Mouse (Mus musculus) limb, embryonic 12.5 days (tissue): Measurements from ENCODE around the gene Pld1. TPM values are rescaled to one million over a fixed set of nuclear protein-coding genes. Genes with fewer than 3 reads are reported as not detected.

Experiments used
- ATAC-seq: fragments of 200-750 bp; cut with Nextera tagmentation; 2 replicates; pipeline ENCODE4 v1.8.0; 2017; ENCODE audit warnings: low read depth, moderate TSS enrichment; ENCODE audit not compliant: insufficient number of reproducible peaks, insufficient read depth, low FRiP score, low TSS enrichment
- H3K27ac ChIP-seq: fragments of 300-500 bp; sonication (generic); 2 replicates; pipeline ENCODE4 v1.5.1; 2016; ENCODE audit warnings: mild to moderate bottlenecking, moderate library complexity
- H3K27me3 ChIP-seq: fragments of 300-500 bp; sonication (generic); 2 replicates; pipeline ENCODE4 v1.6.1; 2016; ENCODE audit warnings: mild to moderate bottlenecking, moderate library complexity
- H3K36me3 ChIP-seq: fragments of 300-500 bp; sonication (generic); 2 replicates; pipeline ENCODE4 v1.6.1; 2016; ENCODE audit warnings: mild to moderate bottlenecking, moderate library complexity
- H3K4me1 ChIP-seq: fragments of 300-500 bp; sonication (generic); replicated peaks from 2 replicates; pipeline ENCODE4 v1.6.1; 2016
- H3K4me2 ChIP-seq: fragments of 300-500 bp; sonication (generic); 2 replicates; pipeline ENCODE4 v1.6.1; 2016; ENCODE audit warnings: mild to moderate bottlenecking, moderate library complexity
- H3K4me3 ChIP-seq: fragments of 300-500 bp; sonication (generic); replicated peaks from 2 replicates; pipeline ENCODE4 v1.5.1; 2016; ENCODE audit warnings: mild to moderate bottlenecking
- H3K9ac ChIP-seq: fragments of 300-500 bp; sonication (generic); replicated peaks from 2 replicates; pipeline ENCODE4 v1.6.1; 2016; ENCODE audit warnings: mild to moderate bottlenecking, moderate library complexity
- H3K9me3 ChIP-seq: fragments of 300-500 bp; sonication (generic); 2 replicates; pipeline ENCODE4 v1.6.1; 2016; ENCODE audit warnings: mild to moderate bottlenecking, moderate library complexity
- WGBS: fragments of 180-500 bp; shearing (Covaris S2); methylation state at CpG from one replicate; pipeline ENCODE4 v1.1.7; 2016; 5-methylcytosine and 5-hydroxymethylcytosine counted together
- polyA plus RNA-seq: library from polyadenylated mRNA; unstranded; fragments of >200 nt; fragmentation: Nextera tagmentation; extraction: Ambion mirVana; gene quantifications from 2 replicates; pipeline ENCODE4 v1.2.1, GENCODE M21; 2016

Gene Pld1
- polyA plus RNA-seq, 1 experiment from 2014 or later = 2.8 TPM

- no peaks in the 10 kb centered on the region for H3K27me3 ChIP-seq
- no peak overlapping the region for H3K27ac ChIP-seq
- no peaks in the 10 kb centered on the region for H3K36me3 ChIP-seq
- no peak for ATAC-seq
- H3K9ac ChIP-seq = no peak overlapping the region
- no peak overlapping the region for H3K4me3 ChIP-seq
- H3K9me3 ChIP-seq = no peaks in the 10 kb centered on the region
- WGBS = 100% methylated on average over 1 of the region's 1 CpGs
- H3K4me2 ChIP-seq = no peak overlapping the region
- H3K4me1 ChIP-seq = no peaks in the 10 kb centered on the region
Observed at GRCm38 (mm10) chr3:28104992-28105391, 166.5 kb downstream of the Pld1 start.

DNA sequence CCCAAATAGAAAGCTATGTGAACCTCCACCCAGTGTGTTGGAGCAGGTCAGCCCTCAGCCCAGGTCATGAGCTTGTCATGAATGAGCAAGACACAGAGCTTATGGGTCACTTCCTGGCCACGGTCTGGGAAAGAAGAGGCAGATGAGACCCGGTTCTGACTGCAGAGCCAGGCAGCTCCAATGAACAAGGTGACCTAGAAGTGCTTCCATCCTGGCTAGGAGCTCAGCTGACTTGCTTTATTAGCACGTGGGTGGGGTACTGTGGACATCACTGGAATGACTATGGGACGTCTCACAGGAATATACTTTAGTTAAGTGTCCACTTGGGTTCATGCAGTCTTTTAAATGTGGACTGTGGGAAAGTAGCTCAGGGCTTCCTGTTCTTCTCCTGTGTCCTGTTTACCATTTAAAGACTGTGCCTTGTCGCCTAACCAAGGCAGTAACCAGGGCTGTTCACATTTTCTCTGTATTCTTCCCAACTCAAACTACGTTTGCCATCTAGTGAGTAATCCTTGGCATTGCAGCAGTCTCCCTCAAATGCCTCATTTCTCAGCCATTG is 169.0 kb downstream of the Pld1 start:
- Histone ChIP-seq H3K27ac (no peak overlapping the region), H3K4me2 (no peak overlapping the region), H3K9me3 (no peaks in the 10 kb centered on the region), H3K4me3 (no peak overlapping the region), H3K4me1 (no peaks in the 10 kb centered on the region), H3K27me3 (no peaks in the 10 kb centered on the region), H3K9ac (no peak overlapping the region), H3K36me3 (no peaks in the 10 kb centered on the region)
- no peak for ATAC-seq
- 46% methylated on average over 6 of the region's 6 CpGs for WGBS

DNA sequence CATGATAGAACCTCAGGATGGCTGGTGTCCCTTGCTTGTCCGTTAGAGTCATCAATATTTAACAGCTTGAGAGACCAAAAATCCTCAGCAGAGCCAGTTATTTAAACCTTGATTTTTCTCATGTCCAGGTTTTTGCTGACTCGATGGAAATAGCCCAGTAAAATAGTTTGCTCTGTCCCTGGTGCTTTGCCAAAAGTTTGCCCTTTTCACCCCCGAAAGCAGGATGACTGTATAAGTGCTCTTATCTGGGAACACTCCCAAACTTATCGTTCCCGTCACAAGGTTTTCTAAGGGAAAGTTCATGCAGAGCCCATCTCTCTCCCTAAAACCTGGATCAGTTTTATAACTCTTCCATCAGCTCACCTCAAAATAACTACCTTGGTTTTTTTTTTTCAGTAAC is 173.0 kb downstream of the Pld1 start:
- Histone ChIP-seq H3K9ac (no peak overlapping the region), H3K27ac (no peak overlapping the region), H3K4me3 (no peak overlapping the region), H3K4me1 (no peaks in the 10 kb centered on the region), H3K9me3 (no peaks in the 10 kb centered on the region), H3K36me3 (no peaks in the 10 kb centered on the region), H3K27me3 (no peaks in the 10 kb centered on the region), H3K4me2 (no peak overlapping the region)
- WGBS = 73% methylated on average over 5 of the region's 5 CpGs
- ATAC-seq = no peak

- Histone ChIP-seq H3K9me3 (no peaks in the 10 kb centered on the region), H3K4me2 (no peak overlapping the region), H3K9ac (no peak overlapping the region), H3K4me3 (no peak overlapping the region), H3K36me3 (no peaks in the 10 kb centered on the region), H3K27me3 (no peaks in the 10 kb centered on the region), H3K27ac (no peak overlapping the region), H3K4me1 (no peaks in the 10 kb centered on the region)
- no peak for ATAC-seq
- WGBS = 95% methylated on average over 2 of the region's 2 CpGs
Observed at GRCm38 (mm10) chr3:28113881-28114280, 175.4 kb downstream of the Pld1 start.

GRCm38 (mm10) chr3:28141716-28142115 is 203.2 kb downstream of the Pld1 start:
- H3K4me2 ChIP-seq = no peak overlapping the region
- no peaks in the 10 kb centered on the region for H3K9me3 ChIP-seq
- no peak overlapping the region for H3K9ac ChIP-seq
- H3K27ac ChIP-seq = no peak overlapping the region
- H3K4me1 ChIP-seq = no peaks in the 10 kb centered on the region
- H3K4me3 ChIP-seq = no peak overlapping the region
- no peaks in the 10 kb centered on the region for H3K27me3 ChIP-seq
- no peaks in the 10 kb centered on the region for H3K36me3 ChIP-seq
- no peak for ATAC-seq
- WGBS = 85% methylated on average over 5 of the region's 5 CpGs

DNA sequence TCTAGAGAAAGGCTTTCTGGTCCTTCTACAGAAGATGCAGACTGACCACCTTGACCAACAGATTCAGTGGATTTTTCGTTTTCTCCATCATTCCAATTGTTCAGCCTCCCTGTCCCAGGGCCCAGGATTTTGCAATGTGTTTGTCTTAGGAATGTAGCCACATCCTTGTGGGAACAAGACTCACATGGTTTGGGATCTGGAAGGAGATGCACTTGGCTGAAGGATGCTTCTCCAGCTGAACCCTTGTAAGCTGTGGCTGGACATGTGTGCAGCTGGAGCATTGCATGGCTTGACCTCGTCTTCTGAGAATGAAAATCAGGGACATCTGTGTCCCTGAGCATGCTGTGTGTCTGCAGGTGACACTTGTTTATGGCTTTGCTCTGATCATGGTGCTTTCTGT is 203.6 kb downstream of the Pld1 start:
- no peaks in the 10 kb centered on the region for H3K4me1 ChIP-seq
- no peaks in the 10 kb centered on the region for H3K36me3 ChIP-seq
- no peak overlapping the region for H3K4me3 ChIP-seq
- H3K27me3 ChIP-seq = no peaks in the 10 kb centered on the region
- no peak overlapping the region for H3K27ac ChIP-seq
- H3K9me3 ChIP-seq = no peaks in the 10 kb centered on the region
- no peak overlapping the region for H3K9ac ChIP-seq
- H3K4me2 ChIP-seq = no peak overlapping the region
- 61% methylated on average over 2 of the region's 2 CpGs for WGBS
- ATAC-seq = no peak

GRCm38 (mm10) chr3:28144676-28145075 is 206.2 kb downstream of the Pld1 start:
- H3K4me3 ChIP-seq = no peak overlapping the region
- H3K27ac ChIP-seq = no peak overlapping the region
- ATAC-seq = no peak
- no peak overlapping the region for H3K4me2 ChIP-seq
- no peaks in the 10 kb centered on the region for H3K36me3 ChIP-seq
- H3K9me3 ChIP-seq = no peaks in the 10 kb centered on the region
- H3K9ac ChIP-seq = no peak overlapping the region
- H3K4me1 ChIP-seq = no peaks in the 10 kb centered on the region
- H3K27me3 ChIP-seq = no peaks in the 10 kb centered on the region

GRCm38 (mm10) chr3:28145461-28145860 is 207.0 kb downstream of the Pld1 start:
- no peak overlapping the region for H3K4me2 ChIP-seq
- H3K36me3 ChIP-seq = no peaks in the 10 kb centered on the region
- no peak for ATAC-seq
- no peak overlapping the region for H3K9ac ChIP-seq
- H3K4me3 ChIP-seq = no peak overlapping the region
- H3K4me1 ChIP-seq = no peaks in the 10 kb centered on the region
- no peak overlapping the region for H3K27ac ChIP-seq
- H3K9me3 ChIP-seq = no peaks in the 10 kb centered on the region
- no peaks in the 10 kb centered on the region for H3K27me3 ChIP-seq
- WGBS = 88% methylated on average over 3 of the region's 3 CpGs

- WGBS = 93% methylated on average over 2 of the region's 2 CpGs
- peaks cover 11% of the 10 kb centered on the region for H3K9me3 ChIP-seq
- H3K27me3 ChIP-seq = no peaks in the 10 kb centered on the region
- H3K4me1 ChIP-seq = no peaks in the 10 kb centered on the region
- no peak for ATAC-seq
- H3K36me3 ChIP-seq = no peaks in the 10 kb centered on the region
- H3K4me2 ChIP-seq = no peak overlapping the region
- no peak overlapping the region for H3K27ac ChIP-seq
- H3K4me3 ChIP-seq = no peak overlapping the region
- H3K9ac ChIP-seq = no peak overlapping the region
Observed at GRCm38 (mm10) chr3:28149656-28150256, 211.3 kb downstream of the Pld1 start.

- ATAC-seq = no peak
- no peak overlapping the region for H3K4me3 ChIP-seq
Observed at GRCm38 (mm10) chr3:28158006-28158405, 219.5 kb downstream of the Pld1 start.

GRCm38 (mm10) chr3:28158916-28159315 is 220.4 kb downstream of the Pld1 start:
- WGBS = 89% methylated on average over 3 of the region's 3 CpGs
- no peaks in the 10 kb centered on the region for H3K9me3 ChIP-seq
- no peaks in the 10 kb centered on the region for H3K36me3 ChIP-seq

More at GRCm38 (mm10) chr3:28158006-28158405, 219.5 kb downstream of the Pld1 start:
- no peaks in the 10 kb centered on the region for H3K36me3 ChIP-seq
- H3K9me3 ChIP-seq = no peaks in the 10 kb centered on the region
- H3K4me2 ChIP-seq = no peak overlapping the region
- no peak overlapping the region for H3K9ac ChIP-seq
- H3K27ac ChIP-seq = no peak overlapping the region
- WGBS = 84% methylated on average over 2 of the region's 2 CpGs
- no peaks in the 10 kb centered on the region for H3K4me1 ChIP-seq
- H3K27me3 ChIP-seq = no peaks in the 10 kb centered on the region

DNA sequence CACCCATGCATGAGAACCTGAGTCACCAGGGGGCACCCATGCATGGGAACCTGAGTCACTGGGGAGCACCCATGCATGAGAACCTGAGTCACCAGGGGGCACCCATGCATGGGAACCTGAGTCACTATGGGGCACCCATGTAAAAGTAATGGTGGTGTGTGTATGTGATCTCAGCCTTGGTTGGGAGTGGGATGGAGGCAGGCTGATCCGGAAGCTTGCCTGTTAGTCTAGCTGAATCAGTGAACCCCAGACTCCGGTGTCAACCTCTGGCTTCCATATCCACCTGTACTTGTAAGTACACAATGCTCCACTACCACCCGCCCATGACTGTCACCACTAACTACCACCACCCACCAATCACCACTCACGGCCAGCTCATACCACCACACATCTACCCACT is 223.9 kb downstream of the Pld1 start:
- no peak for ATAC-seq
- H3K4me3 ChIP-seq = no peak overlapping the region
- peaks cover 4% of the 10 kb centered on the region; the same call in 1 of the 2 replicates for H3K27me3 ChIP-seq
- H3K4me1 ChIP-seq = no peaks in the 10 kb centered on the region
- no peak overlapping the region for H3K9ac ChIP-seq
- no peak overlapping the region for H3K27ac ChIP-seq
- H3K36me3 ChIP-seq = no peaks in the 10 kb centered on the region
- H3K4me2 ChIP-seq = no peak overlapping the region
- no peaks in the 10 kb centered on the region for H3K9me3 ChIP-seq
- WGBS = 92% methylated on average over 4 of the region's 4 CpGs

More at GRCm38 (mm10) chr3:28158916-28159315, 220.4 kb downstream of the Pld1 start:
- Histone ChIP-seq H3K9ac (no peak overlapping the region), H3K27ac (no peak overlapping the region), H3K4me2 (no peak overlapping the region), H3K4me1 (no peaks in the 10 kb centered on the region), H3K4me3 (no peak overlapping the region), H3K27me3 (peaks cover 4% of the 10 kb centered on the region; the same call in 1 of the 2 replicates)
- ATAC-seq = no peak
